Mouse (Mus musculus) brain, embryonic 14.5 days (tissue): ENCODE data around the gene Srl.

Experiments
- CTCF ChIP-seq: fragments of 200-500 bp; IDR thresholded peaks from 2 replicates; pipeline ENCODE4 v1.5.1; 2012; ENCODE audit warnings: inconsistent platforms, mild to moderate bottlenecking, moderate library complexity, borderline replicate concordance; ENCODE audit not compliant: insufficient read depth, insufficient read length; ENCODE audit errors: extremely low read depth
- POLR2A ChIP-seq: fragments of 200-500 bp; IDR thresholded peaks from 2 replicates; pipeline ENCODE4 v1.6.1; 2012; ENCODE audit warnings: mild to moderate bottlenecking, inconsistent platforms, borderline replicate concordance; ENCODE audit not compliant: poor library complexity, insufficient read depth, insufficient read length, severe bottlenecking; ENCODE audit errors: extremely low read depth

DNA sequence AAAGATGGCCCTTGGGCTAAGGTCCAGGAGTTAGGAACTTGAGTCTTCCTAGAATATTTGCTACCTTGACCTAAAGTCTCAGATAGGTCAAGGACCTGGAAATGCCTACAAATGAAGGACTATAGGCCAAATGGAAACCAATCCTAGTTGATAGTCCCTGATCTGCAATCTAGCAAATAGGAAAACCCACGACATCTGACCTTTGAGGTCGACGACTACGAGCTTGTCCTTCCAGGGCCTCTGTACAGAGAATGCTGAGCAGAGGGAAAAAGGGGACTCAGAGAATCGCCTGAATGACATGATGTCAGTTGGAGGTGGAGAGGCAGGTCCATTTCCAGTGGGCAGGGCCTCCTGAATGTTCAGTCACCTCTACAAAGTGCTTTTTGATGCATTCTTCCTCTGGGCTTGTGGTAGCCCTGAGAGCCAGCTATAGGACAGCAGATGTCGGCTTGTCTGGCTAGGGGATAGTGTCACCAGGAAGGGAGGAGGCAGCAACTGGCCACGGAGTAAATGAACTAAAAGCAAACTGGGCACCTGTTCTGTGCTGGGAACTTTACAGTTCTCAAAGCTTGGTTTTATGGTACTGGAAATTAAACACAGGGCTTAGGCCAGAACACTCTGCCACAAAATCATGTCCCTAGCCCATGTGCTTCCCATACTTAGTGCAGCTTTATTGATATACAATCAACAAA is 18.2 kb downstream of the Srl start:
- TF ChIP-seq CTCF (no peak), POLR2A (no peak)
